15 mouse cellular contexts compared by ENCODE assay signal in genomic region chr9:59288058-59288457, GRCm38 (mm10). TPM values are rescaled to one million over a fixed set of nuclear protein-coding genes. Genes with fewer than 3 reads are reported as not detected.
A peak's percentile ranks its signal among the peaks of the same experiment; 100 is the strongest.
DNase-seq lines count a peak whose midpoint lies in the region; ATAC-seq lines count a peak whose summit lies in the region.
"Had no signal": no experiment of that assay in that cellular context is flagged by ENCODE, and none has a peak within 500 bp of the region (broad histone marks: within the 10 kb centered on the region; RNA-seq: fewer than 3 reads in every experiment).

No protein-coding gene starts in this region.

- WGBS in hindbrain, embryonic 10.5 days = 78% methylated on average over 5 of the region's 5 CpGs
- WGBS in hindbrain, embryonic 13.5 days = 79% methylated on average over 5 of the region's 5 CpGs
- 54% methylated on average over 5 of the region's 5 CpGs for WGBS in embryonic facial prominence, embryonic 15.5 days
- 57% methylated on average over 5 of the region's 5 CpGs for WGBS in liver, embryonic 15.5 days (ENCODE audit: insufficient replicate concordance)

- no peaks in the 10 kb centered on the region for H3K9me3 ChIP-seq in hindbrain, embryonic 10.5 days
- H3K9me3 ChIP-seq in hindbrain, embryonic 13.5 days = no peaks in the 10 kb centered on the region
- H3K9me3 ChIP-seq in embryonic facial prominence, embryonic 15.5 days (replicated peaks) = no peaks in the 10 kb centered on the region
- no peaks in the 10 kb centered on the region for H3K9me3 ChIP-seq in liver, embryonic 15.5 days (replicated peaks)
- H3K9me3 ChIP-seq: kidney, embryonic 15.5 days; neural tube, embryonic 12.5 days had no signal

- H3K27me3 ChIP-seq in hindbrain, embryonic 10.5 days (ENCODE audit: insufficient read depth, poor library complexity, severe bottlenecking) = no peaks in the 10 kb centered on the region
- H3K27me3 ChIP-seq in hindbrain, embryonic 13.5 days = no peaks in the 10 kb centered on the region
- H3K27me3 ChIP-seq in embryonic facial prominence, embryonic 15.5 days = no peaks in the 10 kb centered on the region
- no peaks in the 10 kb centered on the region for H3K27me3 ChIP-seq in liver, embryonic 15.5 days
- H3K27me3 ChIP-seq: kidney, embryonic 15.5 days; neural tube, embryonic 12.5 days had no signal

- no peak overlapping the region for H3K4me3 ChIP-seq in hindbrain, embryonic 10.5 days
- no peak overlapping the region for H3K4me3 ChIP-seq in hindbrain, embryonic 13.5 days
- H3K4me3 ChIP-seq in embryonic facial prominence, embryonic 15.5 days (replicated peaks) = no peak overlapping the region
- no peak overlapping the region for H3K4me3 ChIP-seq in liver, embryonic 15.5 days (replicated peaks)
- H3K4me3 ChIP-seq: kidney, embryonic 15.5 days; neural tube, embryonic 12.5 days had no signal

- no peak for DNase-seq in hindbrain, embryonic 10.5 days (ENCODE audit: low spot score)
- DNase-seq in kidney, postnatal 10 days = no peak
- DNase-seq in cerebellum, adult 9-10 months = no peak
- DNase-seq in cerebellum, postnatal 4 days (ENCODE audit: low spot score in 2 of 2) = no peak
- DNase-seq: cerebellum, adult 11-12 months; heart, postnatal 10 days; lung, adult 18-20 months; right cerebral cortex, postnatal 4 days; thymus, adult 2 months had no signal

- peaks cover 41% of the 10 kb centered on the region for H3K4me1 ChIP-seq in hindbrain, embryonic 10.5 days (replicated peaks)
- H3K4me1 ChIP-seq in hindbrain, embryonic 13.5 days (replicated peaks) = peaks cover 23% of the 10 kb centered on the region
- peaks cover 32% of the 10 kb centered on the region for H3K4me1 ChIP-seq in embryonic facial prominence, embryonic 15.5 days
- H3K4me1 ChIP-seq in liver, embryonic 15.5 days (replicated peaks) = peaks cover 75% of the 10 kb centered on the region

- peak overlapping the region; percentile 60 for H3K27ac ChIP-seq in hindbrain, embryonic 10.5 days
- H3K27ac ChIP-seq in hindbrain, embryonic 13.5 days = no peak overlapping the region
- H3K27ac ChIP-seq in embryonic facial prominence, embryonic 15.5 days (replicated peaks) = peak overlapping the region; percentile 41; the same call in 1 of the 2 replicates
- peak overlapping the region; percentile 55; the same call in 1 of the 2 replicates for H3K27ac ChIP-seq in liver, embryonic 15.5 days (replicated peaks)
- H3K27ac ChIP-seq: kidney, embryonic 15.5 days; neural tube, embryonic 12.5 days had no signal

- no peaks in the 10 kb centered on the region for H3K36me3 ChIP-seq in hindbrain, embryonic 10.5 days
- no peaks in the 10 kb centered on the region for H3K36me3 ChIP-seq in hindbrain, embryonic 13.5 days
- no peaks in the 10 kb centered on the region for H3K36me3 ChIP-seq in embryonic facial prominence, embryonic 15.5 days
- H3K36me3 ChIP-seq in liver, embryonic 15.5 days (replicated peaks) = no peaks in the 10 kb centered on the region
- H3K36me3 ChIP-seq: kidney, embryonic 15.5 days; neural tube, embryonic 12.5 days had no signal

- no peak overlapping the region for H3K4me2 ChIP-seq in hindbrain, embryonic 13.5 days
- H3K4me2 ChIP-seq in embryonic facial prominence, embryonic 15.5 days (replicated peaks) = no peak overlapping the region
- peak overlapping the region; percentile 46 for H3K4me2 ChIP-seq in liver, embryonic 15.5 days
- H3K4me2 ChIP-seq: kidney, embryonic 15.5 days; neural tube, embryonic 12.5 days had no signal

- ATAC-seq in hindbrain, embryonic 13.5 days (ENCODE audit: low FRiP score) = no peak
- 0 out of 2 replicates have a peak, but pooled peaks have one; percentile 13 for ATAC-seq in common myeloid progenitor, adult 5-6 weeks (replicated peaks; ENCODE audit: low read depth, poor library complexity, severe bottlenecking)
- no peak for ATAC-seq in embryonic facial prominence, embryonic 15.5 days (ENCODE audit: insufficient number of reproducible peaks, low FRiP score, low TSS enrichment, low read depth)
- no peak for ATAC-seq in liver, embryonic 15.5 days (ENCODE audit: insufficient read depth)

- H3K9ac ChIP-seq in hindbrain, embryonic 13.5 days = no peak overlapping the region
- H3K9ac ChIP-seq in embryonic facial prominence, embryonic 15.5 days = no peak overlapping the region
- no peak overlapping the region for H3K9ac ChIP-seq in liver, embryonic 15.5 days
- H3K9ac ChIP-seq: kidney, embryonic 15.5 days; neural tube, embryonic 12.5 days had no signal

RNA-seq across cellular contexts. Expression of gene Adpgk, which starts 3.3 kb away (rescaled TPM):
- 39.6 and 42.6 TPM in 2 replicates for polyA plus RNA-seq in hindbrain, embryonic 10.5 days (2016; fragmentation: Nextera tagmentation; extraction: Ambion mirVana)
- polyA plus RNA-seq in hindbrain, embryonic 13.5 days (2015; fragmentation: Nextera tagmentation; extraction: Ambion mirVana) = 23.2 and 24.5 TPM in 2 replicates
- total RNA-seq in common myeloid progenitor, adult 5-6 weeks (2017) = 32.6 and 44.6 TPM in 2 replicates
- 41.2 and 45.7 TPM in 2 replicates for polyA plus RNA-seq in embryonic facial prominence, embryonic 15.5 days (2015; fragmentation: Nextera tagmentation; extraction: Ambion mirVana)
- polyA plus RNA-seq in liver, embryonic 15.5 days (2015; fragmentation: Nextera tagmentation; extraction: Ambion mirVana) = 25.4 and 29.1 TPM in 2 replicates
